Mouse (Mus musculus) hindbrain, embryonic 15.5 days (tissue): ENCODE results near the gene Slc16a4. TPM values are rescaled to one million over a fixed set of nuclear protein-coding genes. Genes with fewer than 3 reads are reported as not detected.

Experiments used
- ATAC-seq: fragments of 200-750 bp; cut with Nextera tagmentation; 2 replicates; pipeline ENCODE4 v1.8.0; 2017; ENCODE audit warnings: low read depth, moderate number of reproducible peaks, moderate TSS enrichment; ENCODE audit not compliant: low FRiP score
- H3K27ac ChIP-seq: fragments of 300-500 bp; sonication (generic); replicated peaks from 2 replicates; pipeline ENCODE4 v1.5.1; 2015; ENCODE audit warnings: mild to moderate bottlenecking, inconsistent platforms
- H3K27me3 ChIP-seq: fragments of 300-500 bp; sonication (generic); 2 replicates; pipeline ENCODE4 v1.6.1; 2015; ENCODE audit warnings: control low read depth, inconsistent platforms
- H3K36me3 ChIP-seq: fragments of 300-500 bp; sonication (generic); 2 replicates; pipeline ENCODE4 v1.6.1; 2015; ENCODE audit warnings: control low read depth, inconsistent platforms
- H3K4me1 ChIP-seq: fragments of 300-500 bp; sonication (generic); replicated peaks from 2 replicates; pipeline ENCODE4 v1.6.1; 2015; ENCODE audit warnings: control low read depth, inconsistent platforms
- H3K4me2 ChIP-seq: fragments of 300-500 bp; sonication (generic); 2 replicates; pipeline ENCODE4 v1.6.1; 2015; ENCODE audit warnings: moderate library complexity, mild to moderate bottlenecking, inconsistent platforms
- H3K4me3 ChIP-seq: fragments of 300-500 bp; sonication (generic); 2 replicates; pipeline ENCODE4 v1.5.1; 2015; ENCODE audit warnings: mild to moderate bottlenecking, inconsistent platforms
- H3K9ac ChIP-seq: fragments of 300-500 bp; sonication (generic); 2 replicates; pipeline ENCODE4 v1.6.1; 2015; ENCODE audit warnings: inconsistent platforms
- H3K9me3 ChIP-seq: fragments of 300-500 bp; sonication (generic); 2 replicates; pipeline ENCODE4 v1.6.1; 2016; ENCODE audit warnings: control low read depth, inconsistent platforms
- WGBS: fragments of 180-500 bp; shearing (Covaris S2); methylation state at CpG from one replicate; pipeline ENCODE4 v1.1.7; 2015; 5-methylcytosine and 5-hydroxymethylcytosine counted together
- polyA plus RNA-seq: library from polyadenylated mRNA; unstranded; fragments of >200 nt; fragmentation: Nextera tagmentation; extraction: Ambion mirVana; gene quantifications from 2 replicates; pipeline ENCODE4 v1.2.1, GENCODE M21; 2015

Slc16a4 gene
- polyA plus RNA-seq = 2.5 and 2.6 TPM in 2 replicates

GRCm38 (mm10) chr3:107290764-107291381 lies at the start of gene Slc16a4:
Gene Slc16a4, plus strand, starts transcription at chr3:107291230.
- Histone ChIP-seq H3K4me3 (no peak within 1 kb of the TSS), H3K4me2 (no peak within 1 kb of the TSS), H3K27me3 (no peaks in the 10 kb centered on the region), H3K36me3 (no peaks in the 10 kb centered on the region), H3K9me3 (no peaks in the 10 kb centered on the region), H3K27ac (no peak within 1 kb of the TSS), H3K9ac (no peak within 1 kb of the TSS), H3K4me1 (no peaks in the 10 kb centered on the region)
- ATAC-seq = no peak
- 40% methylated on average over 9 of the region's 9 CpGs for WGBS

GRCm38 (mm10) chr3:107241389-107242094 lies 49.5 kb upstream of the Slc16a4 start:
- Histone ChIP-seq H3K27me3 (peaks cover 3% of the 10 kb centered on the region; the same call in 1 of the 2 replicates), H3K4me1 (peaks cover 9% of the 10 kb centered on the region), H3K27ac (no peak overlapping the region), H3K4me2 (0 out of 2 replicates have a peak overlapping the region, but pooled peaks have one; percentile 1), H3K4me3 (no peak overlapping the region), H3K36me3 (no peaks in the 10 kb centered on the region), H3K9ac (no peak overlapping the region), H3K9me3 (no peaks in the 10 kb centered on the region)
- peak; percentile 34; the same call in 1 of the 2 replicates for ATAC-seq
- WGBS = 30% methylated on average over 14 of the region's 14 CpGs

DNA sequence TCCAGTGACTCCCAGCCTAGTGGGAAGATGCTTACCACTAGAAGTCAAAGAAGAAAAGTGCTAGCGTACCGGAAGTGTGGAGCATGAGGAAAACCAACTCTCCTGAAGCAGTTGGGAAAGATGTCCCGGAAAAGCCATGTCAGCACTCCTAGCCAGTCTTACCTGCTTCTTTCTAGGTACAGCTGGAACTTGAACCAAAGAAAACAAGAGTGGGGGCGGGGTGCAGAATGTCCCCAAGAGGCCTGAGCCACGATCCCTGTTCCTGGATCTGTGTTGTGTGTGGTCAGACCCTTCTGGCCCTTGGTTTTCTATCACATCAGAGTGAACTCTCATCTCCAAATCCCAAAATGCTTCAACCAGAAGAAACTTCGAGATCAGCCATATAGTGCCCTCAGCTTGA lies 44.2 kb upstream of the Slc16a4 start:
- WGBS = 83% methylated on average over 6 of the region's 6 CpGs
- no peak overlapping the region for H3K9ac ChIP-seq
- H3K36me3 ChIP-seq = no peaks in the 10 kb centered on the region
- no peak overlapping the region for H3K27ac ChIP-seq
- peaks cover 1% of the 10 kb centered on the region for H3K4me1 ChIP-seq
- H3K9me3 ChIP-seq = no peaks in the 10 kb centered on the region
- H3K4me3 ChIP-seq = no peak overlapping the region
- H3K27me3 ChIP-seq = peaks cover 3% of the 10 kb centered on the region; the same call in 1 of the 2 replicates
- H3K4me2 ChIP-seq = no peak overlapping the region
- no peak for ATAC-seq

- no peak overlapping the region for H3K27ac ChIP-seq
- no peaks in the 10 kb centered on the region; the same call in 1 of the 2 replicates for H3K27me3 ChIP-seq
- H3K36me3 ChIP-seq = no peaks in the 10 kb centered on the region
- H3K4me3 ChIP-seq = no peak overlapping the region
- no peak overlapping the region for H3K4me2 ChIP-seq
- H3K9ac ChIP-seq = no peak overlapping the region
- ATAC-seq = no peak
- no peaks in the 10 kb centered on the region for H3K9me3 ChIP-seq
- H3K4me1 ChIP-seq = no peaks in the 10 kb centered on the region; the same call in 1 of the 2 replicates
- WGBS = 70% methylated on average over 3 of the region's 3 CpGs
Observed at GRCm38 (mm10) chr3:107249042-107249441, 42.0 kb upstream of the Slc16a4 start.

DNA sequence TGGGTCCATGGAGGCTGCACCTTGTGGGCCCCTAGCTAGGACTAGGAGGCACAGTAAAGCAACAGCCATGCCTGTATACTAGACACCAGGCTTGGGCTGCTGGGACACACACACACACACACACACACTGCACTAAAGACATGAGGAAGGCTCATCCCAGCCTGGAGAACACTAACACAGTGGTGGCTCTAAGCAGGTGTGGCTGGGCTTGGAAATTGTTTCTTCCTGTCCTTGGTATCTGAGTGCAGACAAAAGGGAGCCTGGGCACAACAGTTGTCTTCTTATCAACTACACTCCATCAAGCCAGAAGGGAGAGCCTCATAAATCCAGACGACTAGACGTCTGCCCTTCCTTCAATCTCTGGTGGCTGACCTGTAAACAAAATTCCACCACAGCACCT lies 40.7 kb upstream of the Slc16a4 start:
- no peak overlapping the region for H3K27ac ChIP-seq
- H3K4me3 ChIP-seq = no peak overlapping the region
- H3K36me3 ChIP-seq = no peaks in the 10 kb centered on the region
- ATAC-seq = no peak
- H3K4me1 ChIP-seq = no peaks in the 10 kb centered on the region; the same call in 1 of the 2 replicates
- H3K4me2 ChIP-seq = no peak overlapping the region
- no peaks in the 10 kb centered on the region for H3K9me3 ChIP-seq
- WGBS = 80% methylated on average over 2 of the region's 2 CpGs
- no peak overlapping the region for H3K9ac ChIP-seq
- H3K27me3 ChIP-seq = no peaks in the 10 kb centered on the region

DNA sequence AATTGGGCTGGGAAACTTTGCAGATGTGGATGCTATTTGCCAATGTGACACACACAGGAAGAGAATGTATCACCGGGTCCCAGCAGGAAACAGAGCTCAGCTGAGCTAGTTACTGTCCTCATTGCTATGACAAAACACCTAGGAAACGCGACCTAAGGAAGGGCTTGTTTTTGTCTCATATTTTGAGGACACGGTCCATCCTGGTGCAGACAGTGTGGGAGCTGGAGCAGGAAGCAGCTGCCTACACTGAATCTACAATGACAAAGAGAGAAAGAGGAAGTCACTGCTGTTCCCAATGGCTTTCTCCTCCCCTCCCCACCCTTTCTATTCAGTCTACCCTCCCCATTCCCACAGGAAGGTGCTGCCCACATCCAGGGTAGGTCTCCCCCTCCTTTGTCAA lies 39.0 kb upstream of the Slc16a4 start:
- H3K9me3 ChIP-seq = no peaks in the 10 kb centered on the region
- WGBS = 63% methylated on average over 4 of the region's 4 CpGs
- no peak overlapping the region for H3K9ac ChIP-seq
- H3K27me3 ChIP-seq = no peaks in the 10 kb centered on the region
- H3K4me1 ChIP-seq = peaks cover 6% of the 10 kb centered on the region; the same call in 1 of the 2 replicates
- no peaks in the 10 kb centered on the region for H3K36me3 ChIP-seq
- H3K4me2 ChIP-seq = no peak overlapping the region
- no peak overlapping the region for H3K27ac ChIP-seq
- no peak overlapping the region for H3K4me3 ChIP-seq
- no peak for ATAC-seq

- WGBS = 81% methylated on average over 5 of the region's 5 CpGs
- Histone ChIP-seq H3K27ac (no peak overlapping the region), H3K36me3 (no peaks in the 10 kb centered on the region), H3K27me3 (no peaks in the 10 kb centered on the region), H3K4me3 (no peak overlapping the region), H3K4me1 (peaks cover 13% of the 10 kb centered on the region), H3K4me2 (no peak overlapping the region), H3K9me3 (no peaks in the 10 kb centered on the region), H3K9ac (no peak overlapping the region)
- ATAC-seq = no peak
Observed at GRCm38 (mm10) chr3:107253925-107254324, 37.1 kb upstream of the Slc16a4 start.

DNA sequence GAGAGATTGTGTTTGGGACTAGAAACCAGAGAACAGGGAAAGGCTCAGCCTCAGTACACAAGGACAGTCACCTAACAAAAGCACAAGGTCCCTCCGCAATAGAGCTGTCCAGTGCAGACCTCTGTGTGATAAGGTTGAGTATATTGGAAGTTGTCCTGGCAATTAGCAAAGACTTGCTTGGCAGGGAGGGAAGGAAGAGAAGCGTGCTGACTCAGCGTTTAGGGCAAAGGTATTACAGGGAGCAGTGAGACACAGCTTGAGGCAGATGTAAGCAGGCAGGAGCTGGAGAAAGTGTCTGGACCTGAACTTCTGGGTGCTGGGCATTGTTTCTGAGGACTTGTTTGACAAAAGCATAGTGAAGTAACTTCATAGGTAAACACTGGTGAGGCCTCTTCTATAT lies 35.0 kb upstream of the Slc16a4 start:
- ATAC-seq = no peak
- 85% methylated on average over 3 of the region's 3 CpGs for WGBS
- H3K27me3 ChIP-seq = no peaks in the 10 kb centered on the region
- peaks cover 18% of the 10 kb centered on the region for H3K4me1 ChIP-seq
- H3K4me3 ChIP-seq = no peak overlapping the region
- H3K9me3 ChIP-seq = no peaks in the 10 kb centered on the region
- no peak overlapping the region for H3K9ac ChIP-seq
- H3K27ac ChIP-seq = no peak overlapping the region
- H3K36me3 ChIP-seq = no peaks in the 10 kb centered on the region
- H3K4me2 ChIP-seq = no peak overlapping the region

DNA sequence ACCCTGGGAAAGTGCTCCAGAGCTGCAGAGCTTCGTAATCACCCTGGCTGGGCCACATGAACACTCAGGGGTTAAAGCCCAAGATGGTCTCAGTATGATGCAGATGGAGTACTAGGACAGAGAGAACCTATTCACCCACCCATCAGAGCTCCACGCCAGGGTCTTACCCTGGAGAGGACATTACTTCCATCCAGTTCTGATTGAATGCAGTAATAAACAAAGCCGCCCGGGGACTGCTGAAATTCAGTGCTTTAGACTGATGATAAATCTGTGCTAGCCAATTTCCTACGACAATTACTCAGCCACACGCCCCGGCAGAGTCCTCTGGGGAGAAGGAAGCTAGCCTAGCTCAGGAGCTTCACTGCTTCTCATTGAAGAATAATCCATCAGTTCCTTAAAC lies 34.3 kb upstream of the Slc16a4 start:
- Histone ChIP-seq H3K9me3 (no peaks in the 10 kb centered on the region), H3K27ac (no peak overlapping the region), H3K36me3 (no peaks in the 10 kb centered on the region), H3K4me2 (no peak overlapping the region), H3K27me3 (no peaks in the 10 kb centered on the region), H3K4me1 (peaks cover 26% of the 10 kb centered on the region), H3K4me3 (no peak overlapping the region), H3K9ac (no peak overlapping the region)
- 42% methylated on average over 7 of the region's 7 CpGs for WGBS
- peak; percentile 43; the same call in 1 of the 2 replicates for ATAC-seq

DNA sequence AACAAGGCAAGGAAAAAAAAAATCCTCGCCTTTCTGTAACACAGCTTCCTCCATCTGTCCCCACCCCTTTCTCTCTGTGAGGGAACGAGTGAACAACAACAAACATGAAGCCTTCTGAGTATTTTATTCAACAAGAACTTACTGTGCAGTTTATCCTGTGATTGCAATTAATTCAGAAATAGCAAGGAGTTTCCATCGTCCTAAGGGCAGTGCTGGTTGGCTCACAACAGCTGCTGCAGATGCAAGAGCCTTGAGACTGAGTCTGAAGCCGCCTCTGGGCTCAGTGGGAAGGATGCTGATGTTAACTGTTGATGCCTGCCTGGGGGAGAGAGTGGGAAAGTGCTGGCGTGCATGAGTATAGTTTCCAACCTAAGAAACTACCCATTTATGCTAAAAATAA lies 33.1 kb upstream of the Slc16a4 start:
- no peak for ATAC-seq
- Histone ChIP-seq H3K27ac (peak overlapping the region; percentile 5; the same call in 1 of the 2 replicates), H3K9me3 (no peaks in the 10 kb centered on the region), H3K9ac (no peak overlapping the region), H3K27me3 (no peaks in the 10 kb centered on the region), H3K4me2 (no peak overlapping the region), H3K4me3 (no peak overlapping the region), H3K36me3 (no peaks in the 10 kb centered on the region), H3K4me1 (peaks cover 28% of the 10 kb centered on the region)
- 47% methylated on average over 5 of the region's 5 CpGs for WGBS

DNA sequence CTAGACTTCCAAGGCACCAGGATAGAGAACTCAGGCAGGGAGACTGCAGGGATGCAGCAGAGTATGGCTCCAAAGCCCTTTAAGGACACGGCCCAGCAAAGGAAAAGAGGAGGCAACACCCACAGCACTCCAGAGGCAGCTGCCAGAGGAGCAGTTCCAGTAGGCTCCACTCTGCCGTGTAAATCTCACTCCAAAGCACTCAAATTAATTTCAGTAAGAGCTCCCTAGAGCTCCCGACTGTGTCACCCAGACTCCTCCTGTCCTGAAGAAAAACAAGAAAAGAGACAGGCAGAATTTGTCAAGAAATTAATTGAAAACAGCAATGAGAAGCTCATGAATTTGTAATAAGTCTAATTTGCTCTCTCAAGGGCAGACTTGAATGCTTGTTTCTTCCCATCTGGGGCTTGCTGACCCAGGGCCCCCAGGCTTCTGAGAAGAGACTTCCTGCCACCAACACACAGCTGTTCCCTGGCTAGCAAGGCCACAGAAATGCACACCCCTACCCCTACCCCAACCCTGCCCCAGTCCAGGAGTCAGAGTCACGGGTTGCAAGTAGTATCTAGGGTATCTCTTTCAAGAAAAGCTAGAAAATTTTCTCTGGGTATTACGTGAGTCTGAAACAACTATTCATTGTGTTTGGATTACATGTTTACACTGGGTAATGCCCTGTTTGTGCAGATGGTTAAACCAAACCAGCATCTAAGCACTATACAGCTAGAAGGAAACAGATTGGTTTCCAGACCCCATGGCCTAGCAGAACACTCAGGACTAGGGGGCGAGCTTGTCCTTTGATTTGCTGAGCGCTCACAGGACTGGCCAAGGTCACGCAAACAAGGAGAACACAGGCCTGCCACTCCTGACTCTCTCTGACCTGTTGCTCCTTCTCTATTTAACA lies 29.8 kb upstream of the Slc16a4 start:
- no peak overlapping the region for H3K9ac ChIP-seq
- peak; percentile 63 for ATAC-seq
- H3K4me2 ChIP-seq = no peak overlapping the region
- no peak overlapping the region for H3K4me3 ChIP-seq
- peak overlapping the region; percentile 59; the same call in 1 of the 2 replicates for H3K27ac ChIP-seq
- 31% methylated on average over 8 of the region's 8 CpGs for WGBS
- no peaks in the 10 kb centered on the region for H3K27me3 ChIP-seq
- H3K4me1 ChIP-seq = peaks cover 28% of the 10 kb centered on the region
- no peaks in the 10 kb centered on the region for H3K36me3 ChIP-seq
- H3K9me3 ChIP-seq = no peaks in the 10 kb centered on the region

DNA sequence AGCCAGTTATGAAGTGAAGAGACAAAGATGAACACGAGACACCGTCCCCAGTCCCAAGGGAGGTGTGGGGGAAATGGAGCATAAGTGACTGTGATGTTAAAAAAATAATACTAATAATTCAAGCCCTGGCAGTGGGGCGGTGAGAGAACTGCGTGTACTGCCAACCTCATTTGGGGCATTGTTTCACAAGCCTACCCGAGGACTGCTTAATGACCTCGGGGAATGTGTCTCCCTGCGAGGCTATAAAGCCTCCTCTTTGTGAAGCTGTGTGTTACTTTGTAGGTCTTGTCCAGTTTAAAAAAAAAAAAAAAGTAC lies 29.2 kb upstream of the Slc16a4 start:
- Histone ChIP-seq H3K4me1 (peaks cover 23% of the 10 kb centered on the region), H3K36me3 (no peaks in the 10 kb centered on the region), H3K9ac (no peak overlapping the region), H3K4me2 (no peak overlapping the region), H3K4me3 (no peak overlapping the region), H3K9me3 (no peaks in the 10 kb centered on the region), H3K27me3 (no peaks in the 10 kb centered on the region), H3K27ac (no peak overlapping the region)
- WGBS = 19% methylated on average over 7 of the region's 7 CpGs
- ATAC-seq = peak; percentile 31; the same call in 1 of the 2 replicates
